Mouse (Mus musculus): ENCODE measurements around the gene Dynll1. TPM values are rescaled to one million over a fixed set of nuclear protein-coding genes. Genes with fewer than 3 reads are reported as not detected.
A peak's percentile ranks its signal among the peaks of the same experiment; 100 is the strongest.

Gene Dynll1
- total and polyA plus RNA-seq, 3 experiments: 65.1 to 85.6 (median 65.2) TPM

DNA sequence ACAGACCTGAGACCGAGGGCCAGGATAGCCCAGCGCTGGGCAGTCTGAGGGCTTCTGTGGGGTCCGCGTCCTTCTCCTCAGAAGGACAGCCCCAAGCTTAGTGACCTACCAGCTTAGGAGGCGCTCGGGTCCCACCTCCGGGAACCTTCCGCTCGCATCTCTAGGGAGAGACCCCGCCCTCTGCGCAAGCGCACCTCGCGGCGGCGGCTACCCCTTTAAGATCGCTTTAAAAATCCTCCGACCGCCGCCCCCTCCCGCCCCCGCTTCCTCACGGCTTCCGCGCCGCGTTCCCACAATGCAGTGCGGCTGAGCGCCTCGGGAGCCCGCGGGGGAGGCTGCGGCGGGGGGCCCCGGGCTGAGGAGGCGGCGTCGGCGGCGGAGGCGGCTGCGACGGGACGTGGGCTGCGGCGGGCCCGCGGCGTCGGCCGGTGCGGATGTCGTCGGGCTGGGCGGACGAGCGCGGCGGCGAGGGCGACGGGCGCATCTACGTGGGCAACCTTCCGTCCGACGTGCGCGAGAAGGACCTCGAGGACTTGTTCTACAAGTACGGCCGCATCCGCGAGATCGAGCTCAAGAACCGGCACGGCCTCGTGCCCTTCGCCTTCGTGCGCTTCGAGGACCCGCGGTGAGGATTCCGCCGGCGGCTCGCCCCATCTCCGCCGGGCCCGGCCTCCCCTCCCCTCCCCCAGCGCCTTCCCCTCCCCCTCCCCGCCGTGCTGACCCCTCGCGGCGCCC, 26.2 kb upstream of the Dynll1 start, which contains the start of gene Srsf9:
Gene Srsf9 (plus strand): TSS at position 303 of the 735 bp plus-strand sequence.
- TF ChIP-seq POLR2A (IDR thresholded peaks at IDR 0.05; ENCODE audit: insufficient read depth, low read depth, low read length) (peak; percentile 94), CTCF (IDR thresholded peaks at IDR 0.05) (no peak)
- peak within 1 kb of the TSS; percentile 87 for H3K9ac ChIP-seq (ENCODE audit: low read depth, low read length)
- no peaks in the 10 kb centered on the region for H3K36me3 ChIP-seq (ENCODE audit: control insufficient read depth, insufficient read depth, low read length)
- under 1% methylated on average over 87 of the region's 97 CpGs for WGBS
- peak within 1 kb of the TSS; percentile 80 for H3K27ac ChIP-seq
- intact Hi-C loops (cut with DNase I): loop anchor here (1.0 to 2.0 kb wide), 3 partner anchors 13 to 54 kb away; partner anchors contain the start of genes Dynll1 and Rnf10
- peak; percentile 97 to 98 for DNase-seq
- H3K4me3 ChIP-seq: peak within 1 kb of the TSS; percentile 98
- peaks cover 3% of the 10 kb centered on the region; the same call in 1 of the 2 replicates for H3K4me1 ChIP-seq (ENCODE audit: control insufficient read depth, insufficient read depth, low read length)
- H3K79me2 ChIP-seq (replicated peaks; ENCODE audit: control insufficient read depth, insufficient read depth, low read length): no peaks in the 10 kb centered on the region
- H3K27me3 ChIP-seq (ENCODE audit: control insufficient read depth, insufficient read depth, low read length): no peaks in the 10 kb centered on the region

DNA sequence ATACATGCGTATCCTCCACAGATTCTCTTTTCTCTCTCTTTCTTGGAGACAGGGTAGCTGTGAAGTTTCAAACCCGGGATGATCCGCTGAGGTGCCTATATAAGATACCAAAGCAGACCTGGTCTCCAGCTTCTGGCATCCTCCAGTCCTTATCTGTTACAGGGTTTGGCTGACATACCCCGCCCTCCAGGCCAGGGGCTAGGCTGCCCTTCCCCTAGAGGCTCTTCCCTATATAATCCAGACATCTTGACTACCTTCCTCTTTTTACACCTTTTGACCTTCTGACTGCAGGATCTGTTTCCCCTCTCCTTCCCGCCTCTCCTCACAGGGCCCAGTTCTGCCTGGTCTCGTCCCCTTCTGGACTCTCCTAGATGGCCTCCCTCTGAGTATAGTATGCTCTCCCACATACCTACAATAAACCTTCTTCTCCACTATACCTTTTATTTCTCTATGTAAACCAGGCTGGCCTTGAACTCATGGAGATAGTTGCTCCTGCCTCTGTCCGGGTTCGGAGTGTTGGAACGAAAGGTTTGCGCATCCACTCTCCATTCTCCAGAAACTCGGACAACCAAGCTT, 25.5 kb upstream of the Dynll1 start:
- Histone ChIP-seq H3K27ac (peak overlapping the region; percentile 80), H3K27me3 (ENCODE audit: control insufficient read depth, insufficient read depth, low read length) (no peaks in the 10 kb centered on the region), H3K4me1 (ENCODE audit: control insufficient read depth, insufficient read depth, low read length) (peaks cover 3% of the 10 kb centered on the region; the same call in 1 of the 2 replicates), H3K36me3 (ENCODE audit: control insufficient read depth, insufficient read depth, low read length) (no peaks in the 10 kb centered on the region), H3K79me2 (replicated peaks; ENCODE audit: control insufficient read depth, insufficient read depth, low read length) (no peaks in the 10 kb centered on the region), H3K9ac (ENCODE audit: low read depth, low read length) (peak overlapping the region; percentile 80), H3K4me3 (peak overlapping the region; percentile 98)
- peak in 1 of 2 experiments; percentile 21 for DNase-seq
- intact Hi-C loops (cut with DNase I): loop anchor here (2.0 kb wide), 2 partner anchors 26 to 54 kb away; partner anchors contain the start of genes Dynll1 and Rnf10
- TF ChIP-seq EP300 (IDR thresholded peaks at IDR 0.05; ENCODE audit: insufficient read depth, low read depth, low read length): no peak
- TF ChIP-seq POLR2A (IDR thresholded peaks at IDR 0.05; ENCODE audit: insufficient read depth, low read depth, low read length): no peak
- no peak for TF ChIP-seq CTCF (IDR thresholded peaks at IDR 0.05)
- WGBS: 12% methylated on average over 11 of the region's 11 CpGs

- Histone ChIP-seq H3K27ac (peak overlapping the region; percentile 68), H3K4me1 (ENCODE audit: control insufficient read depth, insufficient read depth, low read length) (no peaks in the 10 kb centered on the region), H3K79me2 (replicated peaks; ENCODE audit: control insufficient read depth, insufficient read depth, low read length) (no peaks in the 10 kb centered on the region), H3K4me3 (peak overlapping the region; percentile 53), H3K9ac (ENCODE audit: low read depth, low read length) (peak overlapping the region; percentile 12), H3K36me3 (ENCODE audit: control insufficient read depth, insufficient read depth, low read length) (no peaks in the 10 kb centered on the region), H3K27me3 (ENCODE audit: control insufficient read depth, insufficient read depth, low read length) (no peaks in the 10 kb centered on the region)
- peak; percentile 75 to 81 for DNase-seq
- intact Hi-C loops (cut with DNase I): loop anchor here (2.0 kb wide), 1 partner anchor 18 kb away; the partner anchor contains the start of gene Dynll1
- 0 out of 2 replicates have a peak, but pooled peaks have one; percentile 40 for TF ChIP-seq EP300 (IDR thresholded peaks at IDR 0.05; ENCODE audit: insufficient read depth, low read depth, low read length)
- TF ChIP-seq CTCF (IDR thresholded peaks at IDR 0.05): peak; percentile 69
- peak; percentile 49; the same call in 1 of the 2 replicates for TF ChIP-seq POLR2A (IDR thresholded peaks at IDR 0.05; ENCODE audit: insufficient read depth, low read depth, low read length)
- 1% methylated on average over 22 of the region's 22 CpGs for WGBS
Measured at GRCm38 (mm10) chr5:115319004-115319940, 18.5 kb upstream of the Dynll1 start.

- H3K9ac ChIP-seq (ENCODE audit: low read depth, low read length): no peak overlapping the region
- no peak overlapping the region for H3K4me3 ChIP-seq
- no peaks in the 10 kb centered on the region for H3K4me1 ChIP-seq (ENCODE audit: control insufficient read depth, insufficient read depth, low read length)
- H3K79me2 ChIP-seq (replicated peaks; ENCODE audit: control insufficient read depth, insufficient read depth, low read length): no peaks in the 10 kb centered on the region
- no peaks in the 10 kb centered on the region for H3K27me3 ChIP-seq (ENCODE audit: control insufficient read depth, insufficient read depth, low read length)
- intact Hi-C loops (cut with DNase I): loop anchor here (2.0 kb wide), 1 partner anchor 17 kb away; the partner anchor contains the start of gene Dynll1
- TF ChIP-seq CTCF (IDR thresholded peaks at IDR 0.05) (no peak), POLR2A (IDR thresholded peaks at IDR 0.05; ENCODE audit: insufficient read depth, low read depth, low read length) (no peak), EP300 (IDR thresholded peaks at IDR 0.05; ENCODE audit: insufficient read depth, low read depth, low read length) (no peak)
- WGBS: 32% methylated on average over 10 of the region's 10 CpGs
- no peak for DNase-seq
- H3K27ac ChIP-seq: no peak overlapping the region
- H3K36me3 ChIP-seq (ENCODE audit: control insufficient read depth, insufficient read depth, low read length): no peaks in the 10 kb centered on the region
Measured at GRCm38 (mm10) chr5:115317645-115318328, 17.0 kb upstream of the Dynll1 start.
